ENCODE assay signal across 10 mouse cellular contexts in genomic region chr12:112747606-112747970, GRCm38 (mm10). TPM values are rescaled to one million over a fixed set of nuclear protein-coding genes. Genes with fewer than 3 reads are reported as not detected.
DNase-seq lines count a peak whose midpoint lies in the region; ATAC-seq and TF ChIP-seq lines count a peak whose summit lies in the region.
"Had no signal": no experiment of that assay in that cellular context is flagged by ENCODE, and none has a peak within 500 bp of the region (broad histone marks: within the 10 kb centered on the region; RNA-seq: fewer than 3 reads in every experiment).

No protein-coding gene starts in this region.

- peak overlapping the region; percentile 29; the same call in 1 of the 2 replicates for H3K4me2 ChIP-seq in heart, embryonic 13.5 days
- H3K4me2 ChIP-seq in CH12.LX (ENCODE audit: insufficient read depth, low read depth, poor library complexity, severe bottlenecking) = no peak overlapping the region
- H3K4me2 ChIP-seq in forebrain, embryonic 12.5 days = 0 out of 2 replicates have a peak overlapping the region, but pooled peaks have one; percentile 2
- H3K4me2 ChIP-seq in limb, embryonic 12.5 days = no peak overlapping the region

- dilution Hi-C loops in CH12.LX (cut with MboI; ENCODE audit: extremely low pct_ligation_motif_present, extremely low pct_unique_long_range_greater_than_20kb, low sequenced_read_pairs) = loop anchor here (10.0 kb wide), 1 partner anchor 67 kb away; no protein-coding TSS in a partner anchor

- H3K4me3 ChIP-seq in heart, embryonic 13.5 days = no peak overlapping the region
- no peak overlapping the region for H3K4me3 ChIP-seq in CH12.LX (replicated peaks in 1 of 3; ENCODE audit: low read depth in 2 of 3, low read length in 2 of 3, poor library complexity in 1 of 3)
- H3K4me3 ChIP-seq in forebrain, embryonic 12.5 days (replicated peaks) = no peak overlapping the region
- H3K4me3 ChIP-seq in limb, embryonic 12.5 days (replicated peaks) = no peak overlapping the region
- H3K4me3 ChIP-seq: heart, adult 2 months had no signal

- no peak for TF ChIP-seq POLR2A in CH12.LX (IDR thresholded peaks at IDR 0.05; ENCODE audit: low read depth, low read length)

- intact Hi-C loops in heart, postnatal 14 days (cut with DNase I) = loop anchor here (2.0 to 5.0 kb wide), 2 partner anchors 55 to 97 kb away; partner anchors contain the start of gene Ahnak2

- WGBS in heart, embryonic 13.5 days = 64% methylated on average over 8 of the region's 8 CpGs
- whole genome bisulfite sequencing in forebrain, embryonic 12.5 days = 79% methylated on average over 8 of the region's 8 CpGs
- WGBS in limb, embryonic 12.5 days = 81% methylated on average over 8 of the region's 8 CpGs

- H3K27ac ChIP-seq in heart, embryonic 13.5 days (replicated peaks) = no peak overlapping the region
- H3K27ac ChIP-seq in CH12.LX (ENCODE audit: insufficient read depth, low read depth) = 0 out of 2 replicates have a peak overlapping the region, but pooled peaks have one; percentile 25
- H3K27ac ChIP-seq in forebrain, embryonic 12.5 days = peak overlapping the region; percentile 81
- peak overlapping the region; percentile 76 for H3K27ac ChIP-seq in limb, embryonic 12.5 days

- in situ Hi-C loops in CH12.LX (cut with MboI; ENCODE audit: low pct_ligation_motif_present, low pct_unique_long_range_greater_than_20kb, low sequenced_read_pairs) = loop anchor here (5.0 kb wide), 1 partner anchor 100 kb away; no protein-coding TSS in a partner anchor

- H3K4me1 ChIP-seq in heart, embryonic 13.5 days = peaks cover 34% of the 10 kb centered on the region
- peaks cover 22 to 41% of the 10 kb centered on the region in 2 experiments for H3K4me1 ChIP-seq in CH12.LX (ENCODE audit: control insufficient read depth in 1 of 2, insufficient read depth in 2 of 2)
- peaks cover 22% of the 10 kb centered on the region for H3K4me1 ChIP-seq in forebrain, embryonic 12.5 days
- peaks cover 10% of the 10 kb centered on the region for H3K4me1 ChIP-seq in limb, embryonic 12.5 days (replicated peaks)

- TF ChIP-seq RAD21 in CH12.LX (IDR thresholded peaks at IDR 0.05; ENCODE audit: low read depth, low read length) = no peak

- DNase-seq in heart, postnatal 14 days = no peak
- no peak for DNase-seq in CH12.LX (ENCODE audit: extremely low read depth)
- no peak for DNase-seq in right cerebral cortex, postnatal 25 days
- DNase-seq in lung, postnatal 14 days = no peak
- DNase-seq in cerebellum, adult 9-10 months = no peak
- DNase-seq: heart, adult 2 months had no signal

- no peak for ATAC-seq in heart, embryonic 13.5 days (ENCODE audit: extremely low read depth, insufficient number of reproducible peaks, low FRiP score, low TSS enrichment)
- peak; percentile 18 for ATAC-seq in forebrain, embryonic 12.5 days (ENCODE audit: low FRiP score)
- ATAC-seq in limb, embryonic 12.5 days (ENCODE audit: insufficient number of reproducible peaks, insufficient read depth, low FRiP score, low TSS enrichment, low read depth) = no peak

- TF ChIP-seq EP300 in CH12.LX (IDR thresholded peaks at IDR 0.05; ENCODE audit: low read length) = no peak

- TF ChIP-seq CTCF in CH12.LX (conservative IDR thresholded peaks at IDR 0.05 in 1 of 2, IDR thresholded peaks at IDR 0.05 in 1 of 2; ENCODE audit: low read depth in 2 of 2, low read length in 2 of 2) = no peak

- H3K9me3 ChIP-seq in heart, embryonic 13.5 days = no peaks in the 10 kb centered on the region
- no peaks in the 10 kb centered on the region for H3K9me3 ChIP-seq in CH12.LX (replicated peaks; ENCODE audit: low read length)
- H3K9me3 ChIP-seq in forebrain, embryonic 12.5 days = no peaks in the 10 kb centered on the region
- H3K9me3 ChIP-seq in limb, embryonic 12.5 days = no peaks in the 10 kb centered on the region

- peaks cover 16% of the 10 kb centered on the region for H3K36me3 ChIP-seq in heart, embryonic 13.5 days
- peaks cover 7 to 23% of the 10 kb centered on the region in 2 experiments for H3K36me3 ChIP-seq in CH12.LX (replicated peaks in 1 of 2; ENCODE audit: control insufficient read depth in 1 of 2, insufficient read depth in 1 of 2, low read length in 1 of 2)
- peaks cover 14% of the 10 kb centered on the region; the same call in 1 of the 2 replicates for H3K36me3 ChIP-seq in forebrain, embryonic 12.5 days (replicated peaks)
- H3K36me3 ChIP-seq in limb, embryonic 12.5 days = peaks cover 30% of the 10 kb centered on the region

- peak overlapping the region; percentile 54; the same call in 1 of the 2 replicates for H3K9ac ChIP-seq in heart, embryonic 13.5 days
- no peak overlapping the region for H3K9ac ChIP-seq in CH12.LX (ENCODE audit: insufficient read depth, low read depth)
- 0 out of 2 replicates have a peak overlapping the region, but pooled peaks have one; percentile 17 for H3K9ac ChIP-seq in forebrain, embryonic 12.5 days
- H3K9ac ChIP-seq in limb, embryonic 12.5 days (replicated peaks) = peak overlapping the region; percentile 34; the same call in 1 of the 2 replicates

- H3K79me2 ChIP-seq in CH12.LX (replicated peaks; ENCODE audit: control insufficient read depth, extremely low read depth, insufficient read depth, poor library complexity, severe bottlenecking) = no peaks in the 10 kb centered on the region

- peaks cover 16% of the 10 kb centered on the region; the same call in 1 of the 2 replicates for H3K27me3 ChIP-seq in heart, embryonic 13.5 days (replicated peaks)
- no peaks in the 10 kb centered on the region for H3K27me3 ChIP-seq in CH12.LX (replicated peaks)
- H3K27me3 ChIP-seq in forebrain, embryonic 12.5 days = no peaks in the 10 kb centered on the region
- H3K27me3 ChIP-seq in limb, embryonic 12.5 days = no peaks in the 10 kb centered on the region

TF ChIP-seq in CH12.LX, 34 proteins besides CTCF, POLR2A, EP300 and RAD21:
- TF ChIP-seq CHD1 (IDR thresholded peaks at IDR 0.05; ENCODE audit: low read depth, low read length) (no peak), MAX (IDR thresholded peaks at IDR 0.05; ENCODE audit: low read length) (0 out of 2 replicates have a peak, but pooled peaks have one; percentile 17), POLR2AphosphoS2 (IDR thresholded peaks at IDR 0.05; ENCODE audit: low read depth, low read length) (0 out of 2 replicates have a peak, but pooled peaks have one; percentile 13)

RNA-seq across cellular contexts. Expression of gene Pld4, which starts 12.9 kb away (rescaled TPM):
- 5.5 and 7.0 TPM in 2 replicates for polyA plus RNA-seq in heart, embryonic 13.5 days (2015; fragmentation: Nextera tagmentation; extraction: Ambion mirVana)
- 1 to 10 TPM; 6.3 to 8.0 TPM for total RNA-seq in heart, postnatal 14 days (2021)
- total RNA-seq in CH12.LX (2012; rRNA removed) (149 and 155 TPM in 2 replicates), CH12.LX (2014; rRNA removed) (112 and 117 TPM in 2 replicates)
- polyA plus RNA-seq in CH12.LX (2012; ENCODE audit: insufficient read length, low read depth) = 196 and 226 TPM in 2 replicates
- polyA plus RNA-seq in forebrain, embryonic 12.5 days (2016; fragmentation: Nextera tagmentation; extraction: Ambion mirVana) = 3.6 and 3.9 TPM in 2 replicates
- polyA plus RNA-seq in limb, embryonic 12.5 days (2016; fragmentation: Nextera tagmentation; extraction: Ambion mirVana) = 3.1 and 4.4 TPM in 2 replicates

RNA-seq across cellular contexts. Expression of gene Cep170b, which starts 27.3 kb away (rescaled TPM):
- 4.0 and 4.3 TPM in 2 replicates for polyA plus RNA-seq in heart, embryonic 13.5 days (2015; fragmentation: Nextera tagmentation; extraction: Ambion mirVana)
- total RNA-seq in heart, postnatal 14 days (2021) = 1 to 10 TPM; 8.6 to 9.9 TPM
- 30.6 and 39.1 TPM in 2 replicates for total RNA-seq in CH12.LX (2012; rRNA removed)
- 44.4 and 48.1 TPM in 2 replicates for total RNA-seq in CH12.LX (2014; rRNA removed)
- 44.4 and 63.1 TPM in 2 replicates for polyA plus RNA-seq in CH12.LX (2012; ENCODE audit: insufficient read length, low read depth)
- 14.4 and 16.3 TPM in 2 replicates for polyA plus RNA-seq in forebrain, embryonic 12.5 days (2016; fragmentation: Nextera tagmentation; extraction: Ambion mirVana)
- 17.8 and 18.8 TPM in 2 replicates for polyA plus RNA-seq in limb, embryonic 12.5 days (2016; fragmentation: Nextera tagmentation; extraction: Ambion mirVana)
- total RNA-seq: monocyte, adult 5-6 weeks had no signal

RNA-seq across cellular contexts. Expression of gene Ahnak2, which starts 54.9 kb away (rescaled TPM):
- polyA plus RNA-seq in heart, embryonic 13.5 days (2015; fragmentation: Nextera tagmentation; extraction: Ambion mirVana) = 1.1 and 1.2 TPM in 2 replicates
- 10 to 100 TPM; 14.5 to 19.5 TPM for total RNA-seq in heart, postnatal 14 days (2021)
- total RNA-seq in CH12.LX (2012; rRNA removed) (16.2 and 27.7 TPM in 2 replicates), CH12.LX (2014; rRNA removed) (2.0 and 3.1 TPM in 2 replicates)
- polyA plus RNA-seq in CH12.LX (2012; ENCODE audit: insufficient read length, low read depth) = 14.4 and 14.6 TPM in 2 replicates
- polyA plus RNA-seq in forebrain, embryonic 12.5 days (2016; fragmentation: Nextera tagmentation; extraction: Ambion mirVana) = 0.05 and 0.19 TPM in 2 replicates
- polyA plus RNA-seq in limb, embryonic 12.5 days (2016; fragmentation: Nextera tagmentation; extraction: Ambion mirVana) = 0.23 and 0.26 TPM in 2 replicates

Comparison
In these comparisons a context has a peak if more than half of its experiments do, and no peak if none do; other contexts are left out.
1. H3K4me2 ChIP-seq: peak in heart, embryonic 13.5 days (single experiment) and forebrain, embryonic 12.5 days (single experiment); none in CH12.LX (single experiment) and limb, embryonic 12.5 days (single experiment).
2. RNA of gene Pld4, which starts 12.9 kb away (polyA plus RNA-seq): 196 to 226 TPM in CH12.LX; 5.5 to 7.0 TPM in heart, embryonic 13.5 days, 3.1 to 4.4 TPM in limb, embryonic 12.5 days and 3.6 to 3.9 TPM in forebrain, embryonic 12.5 days; every median in the first group is over 10 times any median in the second.